Mouse (Mus musculus): ENCODE data around the gene Agtr1a. TPM values are rescaled to one million over a fixed set of nuclear protein-coding genes. Genes with fewer than 3 reads are reported as not detected.

Gene Agtr1a
- polyA plus RNA-seq, 1 experiment = 1.3 TPM

- TF ChIP-seq EP300 (IDR thresholded peaks at IDR 0.05; ENCODE audit: insufficient read depth, low read depth, low read length) (no peak), CTCF (IDR thresholded peaks at IDR 0.05; ENCODE audit: low read depth, low read length) (no peak), POLR2A (IDR thresholded peaks at IDR 0.05; ENCODE audit: insufficient read depth, low read length) (no peak)
- H3K27ac ChIP-seq (ENCODE audit: insufficient read depth, low read length) = no peak overlapping the region
- no peaks in the 10 kb centered on the region for H3K36me3 ChIP-seq (ENCODE audit: control insufficient read depth, insufficient read depth, low read length, poor library complexity, severe bottlenecking)
- H3K4me3 ChIP-seq (ENCODE audit: low read depth, low read length) = no peak overlapping the region
- no peaks in the 10 kb centered on the region for H3K9me3 ChIP-seq (replicated peaks; ENCODE audit: control insufficient read depth, insufficient read depth, low read length, poor library complexity, severe bottlenecking)
- H3K4me1 ChIP-seq (ENCODE audit: control insufficient read depth, insufficient read depth, low read length) = no peaks in the 10 kb centered on the region
- H3K9ac ChIP-seq (ENCODE audit: low read depth, poor library complexity, severe bottlenecking) = no peak overlapping the region
- H3K27me3 ChIP-seq (ENCODE audit: control insufficient read depth, insufficient read depth, low read length, poor library complexity, severe bottlenecking) = no peaks in the 10 kb centered on the region
Measured at GRCm38 (mm10) chr13:30427436-30427835, 91.2 kb downstream of the Agtr1a start.

Other genes with a start within 250 kb of the Agtr1a start
- gene Mboat1, start 200.0 kb upstream of the Agtr1a start, polyA plus RNA-seq (2011; ENCODE audit: insufficient read depth, insufficient read length, low read depth, missing spikeins) = 5.0 and 6.2 TPM in 2 replicates
- 104 and 105 TPM in 2 replicates for gene Uqcrfs1, start 208.9 kb downstream of the Agtr1a start, polyA plus RNA-seq (2011; ENCODE audit: insufficient read depth, insufficient read length, low read depth, missing spikeins)

Measured in ES-Bruce4 (cell line).